Mouse (Mus musculus) gonadal fat pad, adult 2 months (tissue): ENCODE data around the gene Arfip1. TPM values are rescaled to one million over a fixed set of nuclear protein-coding genes. Genes with fewer than 3 reads are reported as not detected.

ENCODE experiments used
- DNase-seq: peaks from one replicate; pipeline ENCODE4 v3.0.0-alpha.2; 2012; ENCODE audit warnings: low read depth
- polyA plus RNA-seq: library from polyadenylated mRNA; depleted of rRNA; stranded (reverse); fragments of >200 nt; gene quantifications from 2 replicates; pipeline ENCODE4 v1.2.3, GENCODE M21; 2012; rRNA removed

The Arfip1 gene
- 14.6 and 16.1 TPM in 2 replicates for polyA plus RNA-seq

DNA sequence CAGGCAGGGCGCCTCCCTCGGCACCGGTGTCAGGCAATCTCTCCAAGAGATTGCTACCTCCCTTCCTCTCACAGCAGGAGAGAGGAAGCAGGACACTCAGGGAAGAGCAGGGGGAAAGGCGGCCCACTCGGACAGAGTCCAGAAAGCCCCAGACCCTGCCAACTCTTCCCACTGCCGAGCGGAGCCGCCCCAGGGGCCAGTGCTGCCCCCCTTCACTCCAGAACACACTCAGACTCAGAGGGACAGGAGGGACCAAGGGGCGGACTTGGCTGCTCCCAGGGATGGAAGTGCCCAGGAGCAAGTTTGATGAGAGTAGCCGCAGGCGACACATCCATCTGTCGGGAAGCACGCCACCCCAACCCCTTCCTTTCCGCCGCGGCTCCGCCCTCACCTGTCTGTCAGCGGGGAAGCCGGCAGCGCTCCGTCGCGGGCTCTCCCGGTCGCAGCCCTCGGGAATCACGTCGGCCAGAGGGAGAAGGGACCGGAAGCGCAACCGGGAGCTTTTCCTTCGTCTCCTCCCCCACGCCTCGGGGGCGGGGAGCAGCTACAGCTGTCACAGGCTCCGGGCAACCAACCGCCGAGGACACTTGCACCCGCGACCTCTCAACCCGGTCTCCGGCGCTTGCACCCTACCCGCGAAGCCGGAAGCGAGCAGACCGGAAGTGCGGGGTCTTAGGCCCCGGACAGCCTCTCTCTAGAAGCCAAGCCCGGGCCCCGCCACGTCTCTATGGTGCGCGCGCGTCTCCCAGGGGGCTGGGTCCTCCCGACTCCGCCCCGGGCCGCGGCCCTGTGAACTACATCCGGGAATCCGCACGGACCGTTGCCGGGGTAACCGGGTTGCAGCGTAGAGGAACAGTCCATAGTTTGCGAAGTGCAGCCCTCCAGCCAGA, at the start of gene Arfip1:
Arfip1 (minus strand) TSS at position 603 of the 890 bp plus-strand sequence.
- no peak for DNase-seq

DNA sequence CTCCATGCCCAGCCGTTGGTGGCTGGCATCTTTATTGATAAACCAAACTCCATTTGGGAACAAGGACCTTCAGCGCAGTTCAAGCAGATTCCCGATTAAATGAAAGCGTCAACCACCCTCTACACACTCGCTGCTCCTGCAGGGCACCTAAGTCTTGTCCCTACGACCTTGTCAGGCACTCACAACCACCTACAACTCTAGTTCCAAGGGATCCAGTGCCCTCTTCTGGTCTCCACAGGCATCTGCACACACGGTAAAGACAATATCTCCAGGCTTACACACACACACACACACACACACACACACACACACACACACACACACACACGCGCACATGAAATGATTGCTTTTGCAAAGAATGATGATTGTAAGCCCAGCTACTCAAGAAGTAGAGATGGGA, 49.2 kb upstream of the Arfip1 start:
- no peak for DNase-seq

DNA sequence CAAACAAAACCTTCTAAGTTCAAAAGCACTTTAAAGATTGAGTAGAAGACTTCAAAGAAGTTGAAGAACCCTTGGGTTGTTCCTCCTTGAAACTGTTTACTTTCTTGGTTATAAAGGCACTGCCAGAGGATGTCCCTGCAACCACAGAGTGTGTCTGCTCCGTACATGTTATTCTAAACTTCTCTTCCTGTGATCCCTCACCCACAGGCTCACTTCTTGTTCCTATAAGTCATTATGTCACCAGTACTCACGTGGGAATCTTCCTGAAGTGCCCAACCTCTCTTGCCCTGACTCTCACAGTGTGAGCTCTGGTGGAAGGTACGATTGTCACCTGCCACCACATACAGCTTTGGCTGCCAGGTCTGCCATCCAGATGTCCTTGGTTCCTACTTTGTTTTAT, 39.6 kb upstream of the Arfip1 start:
- no peak for DNase-seq

DNA sequence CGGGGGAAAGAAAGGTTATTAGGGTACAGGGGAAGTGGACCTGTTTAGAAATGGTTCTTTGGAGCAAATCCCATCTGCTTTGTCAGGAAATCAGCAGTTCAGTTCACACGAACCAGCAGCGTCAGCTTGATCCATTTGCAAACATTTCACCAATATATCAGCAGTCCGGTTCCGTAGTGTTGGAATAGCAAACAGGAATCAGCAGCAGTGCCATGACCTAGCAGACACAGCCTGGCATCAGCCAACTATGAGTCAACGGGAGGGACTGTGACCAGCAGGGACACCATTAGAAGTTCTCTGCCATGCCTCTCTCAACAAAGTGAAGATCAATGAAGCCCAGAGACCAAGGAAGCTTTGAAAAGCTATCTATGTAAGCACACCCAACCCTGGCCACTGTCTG, 37.3 kb upstream of the Arfip1 start:
- no peak for DNase-seq

DNA sequence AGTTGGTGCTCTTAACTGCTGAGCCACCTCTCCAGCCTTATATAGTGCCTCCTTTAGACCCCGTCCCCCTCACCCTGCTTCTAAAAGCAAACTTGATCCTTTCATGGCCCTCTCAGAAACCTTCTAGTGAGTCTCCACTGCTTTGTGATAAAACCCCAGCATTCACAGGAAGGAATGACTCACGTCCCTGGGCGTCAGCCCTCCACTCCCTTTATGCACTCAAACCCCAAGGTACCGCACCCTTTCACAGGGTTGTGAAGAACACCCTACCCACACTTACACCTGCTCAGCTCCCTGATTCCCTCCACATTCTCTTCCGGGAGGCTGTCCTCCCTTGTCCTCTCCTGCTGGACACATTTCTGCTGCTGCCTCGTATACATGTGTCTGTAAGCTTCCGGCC, 36.6 kb upstream of the Arfip1 start:
- DNase-seq: no peak

DNA sequence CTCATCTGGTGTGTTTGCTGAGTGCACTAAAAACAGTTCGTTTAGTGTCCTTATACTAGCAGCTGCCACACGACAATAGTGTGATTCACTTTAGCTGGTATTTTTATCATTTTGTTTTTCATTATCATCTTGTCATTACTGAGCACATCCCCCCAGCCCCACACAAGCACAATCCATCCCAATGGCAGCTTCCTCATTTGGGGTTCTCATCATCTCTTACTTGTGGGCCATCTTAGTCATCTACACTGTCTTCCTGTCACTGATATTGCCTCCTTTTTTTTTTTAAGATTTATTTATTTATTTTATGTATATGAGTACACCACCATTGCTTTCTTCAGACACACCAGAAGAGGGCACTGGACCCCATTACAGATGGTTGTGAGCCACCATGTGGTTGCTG, 36.2 kb upstream of the Arfip1 start:
- no peak for DNase-seq

DNA sequence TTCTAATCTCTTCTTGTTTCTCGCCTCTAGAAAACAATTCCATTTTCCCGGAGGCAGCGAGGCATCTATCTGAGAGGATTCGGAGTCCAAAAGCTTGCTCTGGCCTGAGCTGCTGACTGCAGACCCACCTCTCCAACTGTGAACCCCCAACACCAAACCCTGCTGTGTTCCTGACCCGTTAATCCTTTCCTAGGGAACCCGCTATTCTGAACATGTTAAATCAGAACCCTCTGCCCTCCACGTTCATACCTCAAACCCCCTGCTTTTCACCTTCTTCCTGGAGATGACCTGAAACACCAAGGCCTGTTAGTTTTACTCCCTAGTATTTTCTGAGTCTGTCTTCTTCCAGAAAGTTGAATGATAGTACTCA, 33.4 kb upstream of the Arfip1 start:
- no peak for DNase-seq

DNA sequence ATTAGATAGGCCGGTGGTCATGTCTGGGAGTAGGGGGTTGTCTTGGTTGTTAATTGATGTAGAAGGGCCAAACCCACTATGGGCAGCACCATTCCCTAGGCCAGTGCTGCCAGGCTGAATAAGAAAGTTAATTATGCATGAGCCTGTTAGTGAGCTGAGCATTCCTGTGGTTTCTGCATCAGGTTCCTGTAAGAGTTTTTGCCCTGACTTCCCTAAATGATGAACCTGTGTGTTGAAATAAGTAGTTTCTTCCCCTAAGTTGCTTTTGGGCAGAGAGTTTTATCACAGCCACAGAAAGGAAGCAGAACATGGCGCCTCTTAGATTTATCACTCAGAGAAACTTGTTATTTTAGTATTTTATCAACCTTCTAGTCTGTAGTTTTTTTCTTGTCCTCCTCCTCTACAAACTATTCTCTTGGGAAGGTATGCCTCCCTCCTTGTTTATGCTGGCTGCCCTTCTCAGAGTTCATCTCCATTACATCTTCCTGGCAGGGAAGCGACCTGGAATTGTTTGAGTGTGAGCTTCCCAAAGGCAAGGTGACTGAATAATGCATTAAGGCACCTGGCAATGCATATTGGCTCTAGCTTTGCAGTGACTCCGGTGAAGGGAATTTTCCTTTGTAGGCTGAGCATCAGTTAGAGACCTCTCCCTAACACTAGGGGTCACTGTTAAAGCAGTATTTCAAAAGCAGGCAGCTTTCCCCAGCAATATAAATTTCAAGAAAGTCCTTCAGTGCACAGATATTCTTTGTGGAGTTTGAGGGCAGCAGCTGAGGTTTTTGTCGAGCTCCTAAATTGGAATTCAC, 32.8 kb upstream of the Arfip1 start:
- DNase-seq: no peak

DNA sequence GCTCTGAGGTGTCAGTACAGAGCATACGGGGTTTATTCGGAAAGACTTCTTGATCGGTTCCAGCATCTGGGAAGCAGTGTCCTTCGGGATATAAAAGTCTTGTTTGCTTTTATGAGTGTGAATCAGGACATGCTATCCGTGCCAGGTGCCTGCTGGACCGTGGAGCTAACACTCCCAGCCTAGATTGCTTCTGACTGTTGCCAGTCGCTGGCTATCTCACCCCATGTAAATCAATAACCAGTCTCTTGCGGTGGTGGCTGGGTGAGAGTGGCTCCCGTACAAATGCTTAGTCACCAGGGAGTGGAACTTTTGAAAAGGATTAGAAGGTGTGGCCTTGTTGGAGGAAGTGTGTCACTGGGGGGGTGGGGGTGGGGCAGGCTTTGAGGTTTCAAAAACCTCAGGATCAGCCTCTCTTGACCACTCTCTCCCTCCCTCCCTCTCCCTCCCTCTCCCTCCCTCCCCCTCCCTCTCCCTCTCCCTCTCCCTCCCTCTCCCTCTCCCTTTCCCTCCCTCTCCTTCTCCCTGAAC, 27.8 kb upstream of the Arfip1 start:
- no peak for DNase-seq

DNA sequence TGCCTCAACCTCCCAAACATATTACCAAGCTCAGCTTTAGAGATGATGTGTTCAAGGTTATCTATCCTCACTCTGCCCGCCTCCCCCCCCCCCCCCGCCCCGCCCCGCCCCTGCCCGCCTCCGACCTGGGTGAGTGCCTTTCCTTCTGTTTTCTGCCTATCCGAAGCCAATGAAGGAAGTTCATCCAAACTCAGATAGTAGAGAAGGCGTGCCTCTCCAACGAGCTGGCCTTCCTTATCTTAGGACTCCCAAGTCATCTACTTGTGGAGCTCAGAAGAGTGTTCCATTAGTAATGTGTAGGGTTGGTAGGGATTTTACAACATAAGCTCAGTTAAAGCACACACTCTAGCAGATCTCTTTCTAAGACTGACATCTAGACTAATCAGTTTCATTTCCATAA, 20.8 kb upstream of the Arfip1 start:
- DNase-seq: no peak

DNA sequence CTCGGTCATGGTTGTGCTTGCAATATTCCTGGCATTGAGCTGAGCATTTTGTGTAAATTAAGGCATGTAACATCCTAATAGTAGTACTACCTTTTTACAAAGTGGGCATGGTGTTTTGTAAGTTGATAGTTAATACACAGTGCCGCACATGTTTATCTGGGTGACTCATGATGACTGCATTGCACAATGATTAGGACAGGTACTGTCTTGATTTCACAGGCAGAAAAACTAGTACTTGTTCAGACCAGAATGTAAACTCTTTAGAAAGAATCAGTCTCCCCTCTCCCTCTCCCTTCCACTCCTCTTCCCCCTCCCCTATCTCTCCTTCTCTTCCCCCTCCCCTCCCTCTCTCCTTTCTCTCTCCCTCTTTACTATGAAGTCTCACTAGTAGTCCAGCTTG, 20.3 kb upstream of the Arfip1 start:
- DNase-seq: peak; percentile 87

DNA sequence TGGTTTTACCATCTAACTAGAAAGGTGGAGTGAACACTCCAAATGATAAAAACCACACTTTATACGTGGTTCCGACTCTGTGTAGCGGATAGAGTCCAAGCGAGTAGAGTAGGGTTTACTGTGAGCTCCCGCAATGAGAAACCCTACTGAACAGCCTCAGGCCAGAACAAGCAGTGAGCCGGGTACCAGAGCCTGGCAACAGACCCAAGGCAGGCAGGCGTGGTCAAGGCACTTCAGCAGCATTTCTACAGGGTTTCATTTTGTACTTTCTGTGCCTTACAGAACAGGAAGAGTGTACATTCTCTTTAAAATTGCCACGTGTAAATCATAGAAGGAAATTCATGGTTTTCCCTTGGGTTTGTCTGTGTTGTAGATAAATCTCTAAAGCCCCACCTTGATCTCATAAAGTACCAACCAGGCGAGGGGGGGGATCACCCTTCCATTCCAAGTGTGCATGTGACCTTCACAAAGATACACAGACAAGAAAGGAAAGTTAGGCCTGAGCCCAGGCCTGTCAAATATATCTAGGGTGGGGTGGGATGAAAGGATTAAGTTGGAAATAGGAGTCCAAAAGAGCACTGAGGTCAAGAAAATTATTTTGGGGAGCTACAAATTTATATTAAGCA, 19.6 kb upstream of the Arfip1 start:
- DNase-seq: no peak

DNA sequence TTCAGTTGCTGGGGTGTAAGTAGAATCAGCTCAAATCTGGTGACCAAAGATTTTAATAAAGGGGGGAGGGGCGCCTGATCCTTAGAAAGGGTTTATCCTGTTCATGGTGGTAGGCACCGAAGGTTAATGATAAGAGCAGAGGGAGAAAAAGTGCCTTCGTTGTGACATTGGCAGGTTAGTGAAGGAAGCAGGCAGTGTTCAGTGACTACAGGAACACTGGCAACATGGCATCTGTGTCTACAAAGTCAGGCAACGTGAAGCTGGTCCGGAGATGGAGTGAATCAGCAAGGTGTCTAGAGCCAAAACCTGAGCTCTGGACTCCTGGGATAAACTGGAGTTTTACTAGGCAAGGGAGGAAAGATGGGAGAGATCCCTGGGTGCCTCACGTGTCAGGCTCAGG, 16.3 kb upstream of the Arfip1 start:
- no peak for DNase-seq

DNA sequence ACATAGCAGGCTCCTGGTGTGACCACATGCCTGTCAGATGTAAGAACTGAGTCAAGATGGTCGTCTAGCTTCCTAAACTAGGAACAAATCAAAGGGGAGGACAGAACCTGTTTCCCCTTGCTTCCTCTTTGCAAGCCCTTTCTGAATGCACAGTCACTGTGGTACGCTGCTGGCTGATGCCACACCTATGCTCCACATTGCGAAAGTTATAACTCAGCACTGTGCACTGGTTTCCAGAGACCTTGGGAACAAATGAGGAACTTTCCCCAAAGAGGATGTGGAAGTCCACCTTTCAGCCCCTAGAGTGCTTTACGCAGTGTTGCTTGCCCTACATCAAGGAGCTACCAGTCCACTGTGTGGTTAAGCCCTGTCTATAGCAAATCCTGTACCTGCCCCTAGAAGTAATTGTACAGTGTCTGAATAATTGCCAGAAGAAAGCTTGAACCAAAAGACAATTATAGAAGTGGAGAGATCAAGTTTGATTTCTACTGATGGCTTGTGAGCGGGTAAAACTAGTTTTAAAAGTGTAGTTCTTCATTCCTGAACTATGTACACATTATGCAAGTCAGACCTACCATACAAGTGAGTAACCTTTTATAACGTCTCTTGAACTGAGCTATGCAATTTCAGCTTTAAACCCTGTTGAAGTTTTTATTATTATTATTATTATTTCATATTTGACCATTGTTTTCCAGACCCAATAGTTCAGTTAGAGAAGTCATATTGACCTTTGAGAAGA, 15.7 kb upstream of the Arfip1 start:
- no peak for DNase-seq

DNA sequence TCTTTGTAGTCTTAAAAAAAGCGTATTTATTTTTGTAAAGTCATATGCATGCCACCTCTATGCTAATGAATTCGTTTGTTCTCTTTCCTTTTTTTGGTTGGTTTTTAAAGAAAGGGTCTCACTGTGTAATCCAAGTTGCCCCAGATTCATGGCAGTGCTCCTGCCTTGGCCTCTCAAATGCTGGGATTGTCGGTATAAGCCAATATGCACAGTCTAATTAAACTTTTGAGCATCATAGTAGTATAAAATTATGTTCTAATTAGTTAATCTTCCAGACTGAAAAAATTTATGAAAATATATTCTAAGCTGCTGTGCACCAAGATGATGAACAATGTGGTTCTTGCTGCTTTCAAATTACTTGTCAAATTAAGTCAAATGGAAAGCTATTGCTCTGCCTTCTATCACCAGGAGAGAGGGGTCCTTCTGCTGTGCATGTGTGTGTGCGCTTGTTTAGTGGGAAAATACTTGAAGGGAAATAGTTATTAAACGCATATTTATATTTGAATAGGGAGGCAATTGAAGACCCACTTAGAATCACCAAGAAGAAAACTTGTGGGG, 13.3 kb upstream of the Arfip1 start:
- DNase-seq: no peak

DNA sequence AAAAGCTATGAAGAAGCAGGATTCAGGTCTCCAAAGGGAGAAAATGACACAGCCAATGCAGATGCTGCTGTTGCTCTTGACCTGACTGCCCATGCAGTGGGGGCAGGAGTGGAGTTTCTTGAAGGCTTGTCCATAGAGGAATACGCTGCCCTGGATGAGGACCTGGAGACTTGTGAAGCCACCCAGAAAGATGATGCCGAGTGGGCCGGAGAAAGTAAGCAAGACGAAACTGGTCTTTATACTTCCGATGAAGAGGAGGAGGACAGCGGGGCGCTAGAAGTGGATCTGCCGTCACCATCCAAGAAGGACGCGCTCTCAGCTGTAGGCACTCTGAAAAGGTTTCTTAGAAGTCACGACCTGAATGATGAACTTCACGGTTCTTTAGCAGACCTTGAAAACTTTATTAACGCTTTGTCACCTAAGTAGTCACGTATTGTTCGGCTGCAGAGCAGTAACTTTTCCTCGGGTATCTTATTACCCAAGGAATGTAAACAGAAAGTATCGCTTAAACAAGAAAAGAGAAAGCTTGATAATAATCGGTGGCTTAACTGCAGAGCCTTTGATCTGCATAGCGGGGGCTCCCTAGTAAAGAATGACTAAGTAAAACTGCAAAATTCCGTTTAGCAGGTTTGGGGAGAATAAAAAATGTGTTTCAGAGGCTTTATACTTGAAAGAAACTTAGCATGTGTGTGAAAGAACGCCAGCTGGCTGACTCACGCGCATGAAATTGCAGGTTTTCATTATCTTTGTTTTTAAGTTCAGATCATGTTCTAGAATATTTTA, 12.7 kb upstream of the Arfip1 start:
- no peak for DNase-seq

DNA sequence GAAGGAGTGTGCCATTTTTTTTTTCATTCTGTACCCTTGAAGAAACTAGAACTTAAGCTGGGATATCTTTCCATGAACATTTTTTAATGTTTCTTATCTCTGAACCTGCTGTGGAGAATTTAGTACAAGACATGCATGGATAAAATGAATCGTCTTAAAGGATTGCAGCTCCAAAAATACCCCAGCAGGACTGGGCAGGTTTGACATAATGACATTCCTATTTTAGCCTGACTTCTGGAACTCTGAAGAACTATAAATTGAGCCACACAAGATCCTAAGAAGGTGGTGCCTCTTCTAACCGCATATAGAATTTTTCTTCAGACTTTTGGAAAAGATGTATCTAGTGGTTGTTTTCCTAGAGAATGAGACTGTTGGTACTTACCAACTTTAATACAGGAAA, 10.8 kb upstream of the Arfip1 start, which contains the start of gene Tigd4:
Tigd4 (plus strand) TSS at position 301 of the 400 bp plus-strand sequence.
- DNase-seq: no peak

DNA sequence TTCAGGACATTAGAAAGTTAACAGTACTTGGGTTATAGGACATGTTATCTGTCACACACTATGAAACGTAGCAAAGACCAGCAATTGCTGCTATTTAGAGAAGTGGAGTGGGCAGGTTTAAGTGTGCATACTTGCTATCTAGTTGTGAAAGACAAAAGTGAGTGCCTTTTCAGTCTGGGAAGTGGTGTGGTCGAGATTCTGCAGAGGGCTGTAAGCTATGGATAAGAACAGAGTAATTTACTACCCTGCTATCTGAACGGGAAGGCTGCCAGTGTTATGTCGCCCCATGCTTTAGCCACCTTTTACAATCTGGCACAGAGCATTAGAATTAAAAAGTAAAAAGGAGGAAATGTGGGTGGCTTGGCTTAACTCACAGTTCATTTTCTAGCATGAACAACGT, 4.3 kb upstream of the Arfip1 start:
- DNase-seq: no peak

DNA sequence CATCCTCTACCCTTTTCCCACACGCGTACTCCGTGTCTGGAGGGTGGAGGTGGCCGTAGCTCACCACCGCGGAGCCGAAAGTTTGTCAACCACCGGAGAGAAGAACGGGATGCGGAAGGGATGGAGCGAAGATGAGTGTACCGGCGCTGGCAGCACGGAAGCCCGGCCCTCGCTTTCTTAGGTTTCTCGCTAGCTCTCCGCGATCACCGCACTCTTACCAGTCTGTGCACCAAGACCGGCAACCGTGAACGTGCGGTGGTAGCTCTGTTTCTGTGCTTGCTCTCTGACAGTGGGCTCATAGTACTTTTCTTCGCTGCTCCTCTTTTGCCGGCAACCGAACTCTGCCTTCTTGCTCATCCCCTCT, 470 bp upstream of the Arfip1 start:
- DNase-seq: no peak

DNA sequence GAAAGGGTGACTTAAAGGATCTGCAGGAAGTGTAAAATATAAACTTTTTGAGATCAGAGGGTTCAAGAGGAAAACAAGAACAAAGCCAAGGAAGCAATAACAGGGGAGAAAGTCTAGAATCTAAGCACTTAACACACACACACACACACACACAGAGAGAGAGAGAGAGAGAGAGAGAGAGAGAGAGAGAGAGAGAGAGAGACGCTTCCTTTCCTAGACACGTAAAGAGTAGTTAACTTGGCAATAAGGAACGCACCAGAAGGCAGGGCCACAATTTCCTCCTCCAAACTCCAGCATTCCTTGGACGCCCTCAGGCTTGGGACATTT, 766 bp downstream of the Arfip1 start:
- no peak for DNase-seq

DNA sequence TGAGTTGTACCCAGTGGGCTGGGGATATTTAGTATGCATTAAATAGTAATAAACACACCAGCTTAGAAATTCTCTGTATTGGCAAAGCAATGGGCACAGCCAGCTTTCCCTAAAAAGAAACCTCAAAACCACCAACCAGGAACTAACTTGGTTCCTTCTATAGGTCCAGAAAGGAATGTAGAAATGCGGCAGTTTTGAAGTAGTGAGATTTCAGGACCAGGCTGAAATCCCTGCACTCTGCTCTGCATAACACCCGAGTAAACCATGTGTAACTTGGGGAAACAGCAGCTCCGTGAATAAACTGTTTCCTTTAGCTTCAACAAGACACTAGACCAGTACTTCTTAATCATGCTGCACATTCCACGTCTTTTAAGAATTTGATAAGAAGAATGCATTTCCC, 1.7 kb downstream of the Arfip1 start:
- DNase-seq: no peak
